Mouse (Mus musculus) monocyte, adult 5-6 weeks (primary cell): ENCODE data around the gene Pawr. TPM values are rescaled to one million over a fixed set of nuclear protein-coding genes. Genes with fewer than 3 reads are reported as not detected.
A peak's percentile ranks its signal among the peaks of the same experiment; 100 is the strongest.

Experiments
- ATAC-seq: fragments of 153-309, 156-312 bp; replicated peaks from 2 replicates; pipeline ENCODE4 v1.8.0; 2017; ENCODE audit warnings: mild to moderate bottlenecking; ENCODE audit not compliant: low TSS enrichment, insufficient number of reproducible peaks, severe bottlenecking, poor library complexity, low FRiP score
- total RNA-seq: library from RNA; stranded (forward); fragments of 200-1000, 200-491, 200-594 nt; gene quantifications from 3 replicates; pipeline ENCODE4 v1.2.3, GENCODE M21; 2017

Pawr gene
- 0.21 to 0.97 TPM (median 0.29 TPM) in 3 replicates for total RNA-seq

DNA sequence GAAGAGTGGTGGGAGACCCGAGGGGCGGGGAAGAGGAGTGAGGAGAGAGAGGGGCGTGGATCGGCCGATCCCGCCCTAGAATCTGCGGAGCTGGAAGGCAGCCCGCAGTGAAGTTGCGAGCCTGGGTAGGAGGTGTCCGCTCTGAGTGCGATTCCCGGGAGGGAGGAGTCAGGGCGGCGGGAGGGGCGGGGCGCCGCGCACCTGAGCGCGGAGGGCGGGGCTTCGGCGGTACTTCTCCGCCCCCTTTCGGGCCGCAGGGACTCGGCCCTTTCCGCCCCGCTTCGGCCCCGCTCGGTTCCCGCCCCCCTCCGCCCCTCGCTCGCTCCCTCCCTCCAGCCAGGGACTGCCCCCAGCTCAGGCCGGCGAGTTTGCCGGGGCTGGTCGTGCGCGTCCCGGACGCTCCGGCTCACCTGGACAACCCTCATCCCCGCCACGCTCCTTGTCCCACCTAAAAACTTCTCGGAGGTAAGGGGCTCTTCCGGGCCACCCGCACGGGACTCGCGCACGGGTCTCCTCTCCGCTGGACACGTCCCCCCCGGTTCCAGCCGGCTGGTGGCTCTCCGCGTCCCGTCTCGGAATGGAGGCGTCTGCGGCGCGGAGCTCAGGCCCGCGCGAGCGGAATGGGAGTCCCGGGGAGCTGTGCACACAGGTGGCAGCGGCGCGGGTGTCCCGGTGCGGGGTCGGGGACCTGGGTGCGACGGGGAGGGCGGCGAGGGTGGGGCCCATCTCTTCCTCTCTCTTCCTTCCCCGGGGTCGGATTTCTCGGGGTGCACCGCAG, at the start of gene Pawr:
Gene Pawr (plus strand): TSS at position 338 of the 778 bp plus-strand sequence.
- no peak for ATAC-seq

DNA sequence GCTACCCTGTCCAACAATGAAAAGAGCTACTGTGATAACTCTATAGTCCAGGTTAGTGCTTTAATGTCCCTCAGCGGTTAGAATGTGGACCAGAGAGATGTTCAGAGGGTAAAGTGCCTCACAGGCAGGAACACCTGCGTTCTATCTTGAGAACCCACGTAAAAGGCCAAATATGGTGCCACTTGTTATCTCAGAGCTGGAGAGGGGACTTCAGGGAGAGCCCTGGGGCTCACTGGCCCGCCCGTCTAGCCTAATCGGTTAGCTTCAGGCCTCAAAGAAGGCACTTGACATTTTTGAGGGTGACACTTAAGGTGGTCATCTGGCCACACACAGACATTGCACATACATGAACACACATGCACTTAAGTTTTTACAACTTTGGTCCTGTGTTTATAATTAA, 49.6 kb upstream of the Pawr start:
- no peak for ATAC-seq

DNA sequence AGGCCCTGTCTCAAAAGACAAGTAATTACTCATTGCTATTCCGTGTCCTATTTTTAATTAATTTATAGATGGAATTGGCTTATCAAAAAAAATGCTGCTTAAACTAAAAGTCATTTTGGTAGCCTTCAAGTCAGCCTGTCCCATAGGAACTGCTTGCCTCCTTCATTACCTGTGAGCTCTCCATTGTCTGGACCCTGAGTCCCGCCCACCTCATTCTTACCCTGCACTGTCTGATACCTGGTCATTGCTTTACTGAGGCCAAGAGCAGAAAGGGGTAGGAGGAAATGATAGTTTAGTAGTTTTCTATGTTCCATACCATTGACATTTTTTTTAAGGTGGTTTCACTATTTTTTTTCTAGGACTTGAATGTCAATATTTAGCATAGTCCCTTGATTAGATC, 48.5 kb upstream of the Pawr start:
- ATAC-seq: no peak

DNA sequence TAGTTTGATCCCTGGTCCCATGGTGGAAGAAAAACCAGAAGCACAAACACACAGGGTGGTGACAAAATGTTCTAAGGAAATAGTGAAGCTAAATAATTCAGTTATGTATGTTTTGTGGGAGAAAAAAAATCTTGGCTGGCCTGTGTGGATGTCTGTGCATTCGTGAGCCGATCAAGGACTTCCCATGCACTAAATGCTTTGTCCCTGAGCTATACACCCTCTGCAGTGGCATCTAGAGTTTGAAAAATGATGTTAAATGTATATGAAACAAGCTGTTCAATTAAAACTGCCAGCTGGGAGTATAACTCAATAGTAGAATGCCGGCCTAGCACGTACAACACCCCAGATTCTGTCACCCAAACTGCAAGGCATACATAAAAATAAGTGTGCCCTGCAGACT, 48.1 kb upstream of the Pawr start:
- no peak for ATAC-seq

DNA sequence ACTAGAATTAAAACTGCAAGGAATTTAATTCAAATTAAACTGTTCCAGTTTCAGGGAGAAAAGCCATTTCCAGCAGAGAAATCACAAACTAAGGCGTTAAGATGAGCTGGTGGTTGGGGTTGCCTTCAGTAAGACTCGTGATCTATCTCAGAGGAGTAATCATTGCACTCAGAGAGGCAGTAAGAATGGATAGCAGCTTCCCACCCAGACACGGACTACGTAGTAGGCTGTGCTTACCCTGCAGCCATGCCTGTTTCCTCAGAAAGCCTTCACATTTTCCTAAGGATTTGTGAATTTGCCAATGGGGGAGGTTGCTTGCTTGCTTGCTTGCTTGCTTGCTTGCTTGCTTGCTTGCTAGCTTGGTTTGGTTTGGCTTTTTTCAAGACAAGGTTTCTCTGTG, 47.5 kb upstream of the Pawr start:
- ATAC-seq: no peak

DNA sequence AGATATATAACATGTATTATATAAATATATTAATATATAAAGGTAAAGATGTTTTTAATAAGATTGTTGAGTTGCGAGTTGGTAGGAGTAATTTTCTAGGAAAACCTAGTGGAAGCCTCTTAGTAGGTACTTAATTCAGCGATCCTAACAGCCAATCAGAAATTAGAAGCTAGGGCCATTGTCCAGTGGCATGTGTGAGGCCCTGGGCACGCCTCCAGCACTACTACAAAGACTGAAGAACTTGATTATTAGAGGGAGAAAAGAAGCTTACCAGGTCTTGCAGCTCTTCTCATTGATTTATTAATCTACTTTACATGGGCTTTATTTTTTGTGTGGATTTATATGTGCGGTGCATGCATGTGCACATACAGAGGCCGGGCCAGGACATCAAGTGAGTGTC, 46.9 kb upstream of the Pawr start:
- ATAC-seq: no peak

DNA sequence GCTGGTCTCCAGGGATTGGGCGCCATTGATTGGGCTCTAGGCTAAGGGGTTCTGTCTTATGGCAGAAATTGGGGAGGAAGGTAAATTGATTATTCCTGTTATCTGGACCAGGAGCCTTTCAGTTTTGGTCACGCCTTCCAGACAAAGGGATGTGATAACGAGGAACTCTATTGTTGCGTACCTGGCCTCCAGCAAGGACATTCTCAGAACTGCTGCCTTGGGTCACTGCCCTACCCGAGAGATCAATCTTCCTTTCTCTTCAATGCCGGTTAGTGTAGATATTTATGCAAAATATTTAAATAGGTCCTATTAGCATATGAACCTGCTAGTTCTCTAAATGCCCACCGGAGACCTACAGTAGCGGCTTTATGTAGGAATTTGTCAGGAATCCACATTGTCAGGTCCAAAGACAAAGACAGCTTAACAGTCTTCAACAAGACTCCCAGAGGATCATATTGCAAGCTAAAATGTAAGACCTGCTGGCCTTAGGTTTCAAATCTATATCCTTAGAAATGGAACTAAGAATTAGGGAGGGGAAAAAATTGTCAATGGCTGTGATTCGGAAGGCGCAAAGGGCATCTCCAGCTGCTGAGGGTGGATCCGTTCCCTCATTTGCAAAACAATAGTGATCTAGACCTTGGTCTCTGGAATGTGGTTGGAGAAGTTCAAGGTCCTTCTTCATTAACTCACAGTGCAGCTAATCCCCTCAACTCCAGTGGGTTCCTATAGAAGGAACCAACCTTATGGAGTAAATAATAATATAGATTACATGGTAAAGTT, 45.1 kb upstream of the Pawr start:
- ATAC-seq: no peak

DNA sequence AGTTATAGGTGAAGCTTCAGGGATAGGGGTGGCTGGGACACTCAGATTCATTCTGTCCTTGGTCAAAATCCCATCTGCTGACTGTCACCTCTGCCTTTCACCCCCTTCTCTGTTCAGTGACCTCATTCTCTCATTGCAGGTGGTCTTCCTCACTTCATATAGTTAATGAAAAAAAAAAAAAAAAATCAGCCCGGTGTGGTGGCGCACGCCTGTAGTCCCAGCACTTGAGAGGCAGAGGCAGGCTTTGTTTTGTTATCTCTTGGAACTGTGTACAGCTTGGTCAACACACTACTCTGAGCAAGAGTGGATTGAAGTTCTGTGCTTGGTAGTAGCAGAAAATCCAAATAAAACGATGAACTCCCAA, 44.5 kb upstream of the Pawr start:
- ATAC-seq: no peak

DNA sequence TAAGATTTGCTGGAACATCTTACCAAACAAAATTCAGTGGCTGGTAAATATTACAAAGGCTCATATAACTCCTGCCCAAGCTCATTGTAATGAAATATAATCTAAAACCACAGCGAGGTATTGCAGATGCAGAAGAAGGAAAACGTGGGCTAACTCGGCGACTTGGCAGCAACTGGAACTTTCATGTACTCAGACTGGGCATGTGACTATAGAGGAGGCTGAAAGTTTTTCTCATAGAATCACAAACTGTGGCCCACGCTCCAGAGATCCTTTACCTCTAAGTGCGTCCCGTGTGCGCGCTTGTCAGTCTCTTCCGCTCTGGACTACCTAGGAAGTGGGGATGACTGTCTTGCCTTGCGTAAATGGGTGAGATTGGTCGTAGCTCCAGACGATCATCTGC, 41.9 kb upstream of the Pawr start:
- ATAC-seq: no peak

DNA sequence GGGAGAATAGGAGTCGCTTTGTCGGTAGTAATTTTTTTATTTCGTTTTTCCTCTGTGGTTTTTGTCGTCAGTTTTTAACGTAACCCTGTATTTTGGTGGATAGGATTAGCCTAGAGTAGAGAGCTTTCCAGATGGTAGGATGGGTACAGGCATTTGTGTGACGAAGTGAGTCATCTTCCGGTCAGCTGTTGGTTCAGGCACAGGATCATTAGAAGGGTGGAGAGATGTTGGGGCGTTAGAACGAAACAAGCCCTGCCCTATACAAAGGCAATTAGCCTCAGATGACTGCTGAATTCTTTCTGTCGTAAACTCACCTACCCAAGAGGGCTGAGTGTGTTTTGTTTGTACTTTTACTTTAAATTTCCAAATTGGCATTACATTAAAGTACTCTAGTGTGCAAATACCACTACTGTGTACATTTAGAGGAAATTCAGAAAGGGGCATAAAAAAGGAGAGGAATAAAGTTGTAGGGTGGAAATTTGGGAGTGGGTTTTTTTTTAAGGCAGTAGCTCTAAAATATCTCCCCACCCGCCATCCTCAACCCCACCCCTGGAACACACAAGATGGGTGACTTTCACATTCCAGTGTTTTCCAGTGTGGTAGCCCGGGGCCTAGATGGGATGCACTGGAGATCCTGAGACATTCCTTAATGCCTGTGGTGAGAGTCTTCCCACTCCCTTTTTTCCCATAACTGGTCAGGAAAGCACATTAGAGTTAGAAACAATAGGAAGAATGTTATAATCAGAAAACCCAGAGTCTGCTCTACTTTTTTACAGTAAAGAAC, 40.0 kb upstream of the Pawr start:
- no peak for ATAC-seq

DNA sequence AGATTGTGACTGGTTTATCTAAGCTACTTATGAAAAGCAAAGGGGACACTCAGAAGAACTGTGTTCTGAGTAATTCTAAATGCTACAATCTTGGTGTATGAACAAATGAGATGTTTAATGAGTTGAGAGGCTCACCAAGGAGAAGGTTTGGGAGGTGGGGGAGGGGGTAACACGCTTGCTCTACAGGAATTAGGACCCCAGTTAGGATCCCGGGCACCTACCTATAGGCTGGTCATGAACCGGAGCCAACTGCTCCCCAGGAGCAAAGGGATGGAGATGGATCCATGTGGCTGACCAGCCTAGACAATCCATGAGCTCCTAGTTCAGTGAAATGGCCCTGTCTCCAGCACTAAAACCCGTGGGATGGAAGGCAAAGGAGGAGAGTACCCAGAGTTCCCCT, 39.3 kb upstream of the Pawr start:
- ATAC-seq: no peak

DNA sequence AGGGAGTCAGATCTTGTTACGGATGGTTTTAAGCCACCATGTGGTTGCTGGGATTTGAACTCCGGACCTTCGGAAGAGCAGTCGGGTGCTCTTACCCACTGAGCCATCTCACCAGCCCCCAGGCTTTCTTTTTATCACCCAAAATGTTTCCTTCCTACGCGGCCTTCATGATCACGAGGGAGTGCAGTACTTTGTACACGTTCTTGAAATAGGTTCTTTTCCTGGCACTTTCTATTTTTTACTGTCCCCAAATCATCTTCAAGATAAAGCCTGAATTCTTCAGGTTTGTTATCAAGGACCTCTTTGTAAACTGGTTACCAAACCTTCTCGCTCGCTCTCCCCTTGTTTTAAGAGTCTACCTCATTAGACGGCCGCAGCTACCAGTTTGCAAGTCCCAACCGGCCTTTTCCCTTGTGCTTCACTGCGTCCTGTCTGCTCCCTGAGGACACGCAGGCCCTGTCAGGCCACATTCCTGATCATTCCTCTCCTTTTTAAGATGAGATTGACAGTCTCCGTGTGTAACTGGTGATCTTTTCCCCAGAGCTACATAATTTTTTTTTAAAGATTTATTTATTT, 38.2 kb upstream of the Pawr start:
- ATAC-seq: no peak

DNA sequence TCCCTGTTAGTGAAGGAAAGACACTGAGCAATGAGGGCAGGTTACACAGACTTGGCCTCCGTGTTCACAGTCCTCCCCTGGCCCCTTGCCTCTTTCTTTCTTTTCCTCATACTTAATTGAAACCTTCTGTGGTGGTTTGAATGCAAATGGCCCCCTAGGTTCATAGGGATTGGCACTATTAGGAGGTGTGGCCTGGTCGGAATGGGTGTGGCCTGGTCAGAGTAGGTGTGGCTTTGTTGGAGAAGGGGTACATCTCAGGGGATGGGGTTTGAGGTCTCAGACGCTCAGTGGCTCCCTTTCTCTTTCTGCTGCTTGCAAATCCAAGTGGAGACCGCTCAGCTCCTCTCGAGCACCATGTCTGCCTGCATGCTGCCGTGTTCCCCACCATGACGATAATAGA, 37.2 kb upstream of the Pawr start:
- ATAC-seq: no peak

DNA sequence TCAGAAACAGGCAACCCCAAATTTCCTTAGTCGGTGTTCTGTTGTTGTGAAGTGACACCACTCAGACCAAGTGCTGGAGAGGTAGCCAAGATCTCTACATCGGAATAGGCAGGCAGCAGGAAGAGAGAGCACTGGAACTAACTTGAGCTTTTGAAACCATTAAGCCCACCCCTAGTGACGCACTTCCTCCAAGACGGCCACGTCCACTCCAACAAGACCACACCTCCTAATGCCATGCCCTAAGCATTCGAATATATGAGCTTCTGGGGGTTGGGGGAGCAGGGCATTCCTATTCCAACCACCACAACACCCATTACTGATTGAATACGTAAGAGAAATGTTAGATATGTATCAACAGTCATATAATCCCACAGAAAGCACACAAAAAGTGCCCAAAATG, 35.5 kb upstream of the Pawr start:
- no peak for ATAC-seq

DNA sequence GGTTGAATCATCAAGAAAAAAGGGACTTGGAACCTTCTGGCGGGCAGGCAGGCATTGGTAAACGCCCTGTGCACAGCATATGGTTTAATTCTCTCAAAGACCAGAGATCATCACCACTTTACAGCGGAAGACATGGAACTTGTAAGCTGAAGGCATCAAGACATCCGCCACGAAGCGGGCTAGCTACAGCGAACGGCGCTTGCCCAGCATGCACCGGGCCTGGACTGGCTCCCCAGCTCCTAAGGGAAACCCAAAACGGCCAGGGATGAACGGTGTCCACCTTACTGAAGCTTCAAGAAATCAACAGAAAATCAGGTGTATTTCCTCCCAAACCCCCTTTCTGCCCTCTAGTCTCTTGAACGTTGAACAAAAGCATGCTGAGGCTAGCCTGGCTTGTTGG, 33.7 kb upstream of the Pawr start:
- ATAC-seq: no peak

DNA sequence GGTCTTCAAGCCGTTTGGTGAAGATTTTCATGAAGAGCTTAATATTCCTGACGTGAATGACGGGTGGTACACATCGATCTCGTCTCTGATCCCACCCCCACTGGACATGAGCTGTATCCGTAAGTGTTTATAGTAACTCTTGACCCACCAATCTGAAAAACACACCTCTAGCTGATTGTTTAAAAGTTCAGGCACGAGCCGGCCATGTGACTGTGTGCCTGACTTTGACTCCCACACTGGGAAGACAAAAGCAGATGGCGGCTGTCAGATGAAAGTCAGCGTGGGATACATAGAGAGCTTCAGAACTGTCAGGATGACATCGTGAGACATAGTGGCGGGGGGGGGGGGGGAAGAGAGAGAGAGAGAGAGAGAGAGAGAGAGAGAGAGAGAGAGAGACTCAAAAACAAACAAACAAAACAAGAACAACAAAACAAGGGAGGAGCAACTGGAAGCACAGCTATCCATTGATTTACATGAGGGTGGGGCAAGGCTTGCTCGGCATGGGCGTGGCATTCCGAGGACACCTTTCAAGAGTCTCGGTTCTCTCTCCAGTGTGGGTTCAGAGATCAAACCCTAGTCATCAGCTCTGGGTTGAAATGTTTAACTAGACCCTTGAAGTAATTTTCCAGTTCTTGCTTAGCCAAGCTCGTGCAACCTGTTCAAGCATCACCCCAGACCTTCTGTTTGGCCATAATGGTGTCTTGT, 32.9 kb upstream of the Pawr start:
- no peak for ATAC-seq

DNA sequence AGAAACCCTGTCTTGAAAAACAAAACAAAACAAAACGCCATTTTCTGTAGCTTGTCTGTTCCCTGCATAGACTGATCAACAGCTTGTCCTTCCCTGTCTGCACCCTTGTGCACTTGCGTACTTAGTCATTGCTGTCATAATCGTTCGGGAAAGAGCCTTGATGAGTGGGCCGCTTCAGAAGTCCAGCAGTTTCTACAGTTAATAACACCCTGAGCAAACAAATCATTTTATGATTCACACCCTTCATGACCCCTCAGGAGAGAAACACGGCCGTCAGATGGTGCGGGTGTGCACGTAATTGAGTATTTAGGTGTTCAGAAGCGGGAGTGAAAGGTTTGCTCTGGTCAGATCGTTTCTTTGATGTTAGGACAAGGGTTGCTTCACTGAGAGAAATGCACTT, 32.1 kb upstream of the Pawr start:
- ATAC-seq: no peak

DNA sequence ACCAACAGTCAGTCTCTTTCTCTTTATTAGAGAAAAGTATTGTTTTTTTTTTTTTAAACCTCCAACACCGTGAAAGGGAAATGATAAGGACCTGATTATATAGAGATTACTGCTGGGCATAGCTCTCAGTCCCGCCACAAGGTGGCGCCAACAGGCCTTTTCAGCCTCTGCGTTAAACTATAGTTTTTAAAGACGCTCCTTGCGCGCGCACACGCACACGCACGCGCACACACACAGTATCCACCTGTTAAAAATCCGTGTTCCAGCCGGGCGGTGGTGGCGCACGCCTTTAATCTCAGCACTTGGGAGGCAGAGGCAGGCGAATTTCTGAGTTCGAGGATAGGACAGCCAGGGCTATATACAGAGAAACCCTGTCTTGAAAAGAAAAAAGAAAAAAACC, 31.1 kb upstream of the Pawr start:
- ATAC-seq: 0 out of 2 replicates have a peak, but pooled peaks have one; percentile 52

DNA sequence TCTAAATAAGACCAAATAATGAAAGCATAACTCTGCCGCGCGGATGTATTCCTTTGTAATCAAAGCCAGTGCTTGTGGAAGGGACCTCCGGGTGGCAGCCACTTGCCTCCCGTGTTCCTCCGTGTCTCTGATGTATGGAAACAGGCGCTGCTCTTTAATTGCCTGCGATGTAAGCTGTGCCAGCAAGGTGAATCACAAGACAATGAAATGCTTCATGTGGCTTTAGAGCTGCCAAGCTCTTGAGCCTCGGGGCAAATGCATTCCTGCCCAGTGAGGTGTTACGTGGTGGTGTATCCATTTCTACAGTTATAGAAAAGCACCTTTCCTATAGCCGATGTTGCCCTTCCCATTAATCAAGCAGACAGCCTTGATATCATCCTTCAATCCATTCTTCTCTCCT, 24.1 kb upstream of the Pawr start:
- ATAC-seq: no peak
